13 mouse cellular contexts compared by ENCODE assay signal in genomic region chr2:11193099-11193618, GRCm38 (mm10). TPM values are rescaled to one million over a fixed set of nuclear protein-coding genes. Genes with fewer than 3 reads are reported as not detected.
A peak's percentile ranks its signal among the peaks of the same experiment; 100 is the strongest.
DNase-seq lines count a peak whose midpoint lies in the region; ATAC-seq lines count a peak whose summit lies in the region.
"Had no signal": no experiment of that assay in that cellular context is flagged by ENCODE, and none has a peak within 500 bp of the region (broad histone marks: within the 10 kb centered on the region; RNA-seq: fewer than 3 reads in every experiment).

No protein-coding gene starts in this region.

- no peaks in the 10 kb centered on the region for H3K4me1 ChIP-seq in intestine, embryonic 16.5 days (ENCODE audit: control insufficient read depth, insufficient read depth, low read length)
- H3K4me1 ChIP-seq: neural tube, embryonic 15.5 days had no signal

- H3K4me3 ChIP-seq in intestine, embryonic 16.5 days (ENCODE audit: low read length) = no peak overlapping the region
- H3K4me3 ChIP-seq: layer of hippocampus, adult 2 months; neural tube, embryonic 15.5 days had no signal

- H3K4me2 ChIP-seq in intestine, embryonic 16.5 days (ENCODE audit: low read depth, low read length) = peak overlapping the region; percentile 27; the same call in 1 of the 2 replicates
- H3K4me2 ChIP-seq: lung, embryonic 14.5 days; neural tube, embryonic 15.5 days had no signal

- peak overlapping the region; percentile 40; the same call in 1 of the 2 replicates for H3K9ac ChIP-seq in intestine, embryonic 16.5 days (ENCODE audit: low read depth, low read length)
- H3K9ac ChIP-seq: lung, embryonic 14.5 days; neural tube, embryonic 15.5 days had no signal

- WGBS in intestine, embryonic 16.5 days = 77% methylated on average over 6 of the region's 6 CpGs

- ATAC-seq in CD4-positive, CD25-positive, alpha-beta regulatory T cell, adult 4 months = peak; percentile 70
- ATAC-seq in intestine, embryonic 16.5 days = no peak
- ATAC-seq in neutrophil, adult 5-6 weeks (ENCODE audit: extremely low read depth, insufficient number of reproducible peaks, low FRiP score, poor library complexity, severe bottlenecking) = 0 out of 2 replicates have a peak, but pooled peaks have one; percentile 14
- ATAC-seq: forebrain, embryonic 16.5 days had no signal

- no peaks in the 10 kb centered on the region for H3K27me3 ChIP-seq in intestine, embryonic 16.5 days (replicated peaks; ENCODE audit: control insufficient read depth, insufficient read depth, low read length)
- H3K27me3 ChIP-seq: neural tube, embryonic 15.5 days had no signal

- H3K27ac ChIP-seq in intestine, embryonic 16.5 days (ENCODE audit: low read length) = no peak overlapping the region
- H3K27ac ChIP-seq: neural tube, embryonic 15.5 days had no signal

- H3K36me3 ChIP-seq in intestine, embryonic 16.5 days (ENCODE audit: control insufficient read depth, insufficient read depth, low read length) = no peaks in the 10 kb centered on the region
- H3K36me3 ChIP-seq: neural tube, embryonic 15.5 days had no signal

- DNase-seq in kidney, adult 11 months = peak; percentile 11
- no peak for DNase-seq in kidney, postnatal 10 days
- no peak for DNase-seq in MN1 (ENCODE audit: low spot score)
- no peak for DNase-seq in left cerebral cortex, adult 18-20 months (ENCODE audit: low spot score in 2 of 2)
- no peak for DNase-seq in cerebellum, adult 9-11 months
- DNase-seq: cerebellum, postnatal 36 days; lung, embryonic 14.5 days had no signal

- H3K9me3 ChIP-seq in intestine, embryonic 16.5 days (ENCODE audit: control insufficient read depth, low read length) = no peaks in the 10 kb centered on the region
- H3K9me3 ChIP-seq: neural tube, embryonic 15.5 days had no signal

RNA-seq across cellular contexts. Expression of gene Prkcq, which starts 21.3 kb away (rescaled TPM):
- polyA plus RNA-seq in CD4-positive, CD25-positive, alpha-beta regulatory T cell, adult 4 months (2017; shearing (Covaris generic)) = 100 to 1,000 TPM; 134 to 151 TPM
- polyA plus RNA-seq in intestine, embryonic 16.5 days (2015; fragmentation: Nextera tagmentation; extraction: Ambion mirVana) = 1.3 and 1.5 TPM in 2 replicates
- 21.2 and 22.0 TPM in 2 replicates for total RNA-seq in neutrophil, adult 5-6 weeks (2017)
- total RNA-seq in left cerebral cortex, adult 18-20 months (2021) = 1 to 10 TPM; 5.7 to 5.9 TPM
